Mouse (Mus musculus) effector memory CD4-positive, alpha-beta T cell, adult 5 months (primary cell): ENCODE measurements around the gene Med18. TPM values are rescaled to one million over a fixed set of nuclear protein-coding genes. Genes with fewer than 3 reads are reported as not detected.

Experiments used
- polyA plus RNA-seq: library from polyadenylated mRNA; unstranded; fragments of 100-300 nt; shearing (Covaris generic); gene quantifications from one replicate; pipeline ENCODE4 v1.2.1, GENCODE M21; 2017

The Med18 gene
- polyA plus RNA-seq = 8.8 TPM

DNA sequence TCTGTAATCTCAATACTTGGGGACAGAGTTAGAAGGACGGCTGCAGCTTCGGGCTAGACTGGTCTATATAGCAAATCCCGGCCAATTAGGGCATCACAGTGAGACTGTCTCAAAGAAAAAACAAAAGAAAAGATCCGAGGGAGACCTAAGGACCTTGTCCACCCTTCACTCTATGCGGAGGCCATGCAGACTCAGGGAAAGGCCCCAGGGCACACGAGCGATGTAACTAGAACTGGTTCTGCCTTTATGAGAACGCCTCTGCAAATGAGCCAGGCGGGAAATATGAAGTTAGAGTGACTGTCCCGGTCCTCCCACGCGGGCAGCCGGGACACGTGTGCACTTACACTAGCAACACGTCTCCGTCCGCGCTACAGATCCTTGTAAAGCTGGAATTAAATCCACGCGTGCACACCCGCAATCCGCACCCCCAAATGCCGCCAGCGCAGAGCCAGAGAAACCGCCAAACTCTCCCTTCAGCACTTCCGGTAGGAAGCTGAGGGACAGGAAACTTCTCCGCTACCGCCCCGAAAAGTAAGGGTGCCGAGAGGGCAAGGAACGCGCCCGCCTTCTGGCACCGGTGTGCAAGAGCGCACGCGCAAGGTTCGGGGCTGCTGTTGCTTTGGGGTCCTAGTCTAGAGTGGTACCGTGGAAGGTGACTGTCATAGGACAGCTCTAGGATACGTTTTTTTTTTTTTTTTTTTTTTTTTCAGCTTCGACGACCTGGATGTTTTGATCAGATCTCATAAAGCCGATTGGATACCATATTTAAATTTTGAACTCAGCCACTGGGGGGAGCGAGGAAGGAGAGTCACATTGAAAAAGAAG is at the start of gene Med18:
Gene Med18, minus strand, starts transcription at position 492 of the 825 bp plus-strand sequence.

DNA sequence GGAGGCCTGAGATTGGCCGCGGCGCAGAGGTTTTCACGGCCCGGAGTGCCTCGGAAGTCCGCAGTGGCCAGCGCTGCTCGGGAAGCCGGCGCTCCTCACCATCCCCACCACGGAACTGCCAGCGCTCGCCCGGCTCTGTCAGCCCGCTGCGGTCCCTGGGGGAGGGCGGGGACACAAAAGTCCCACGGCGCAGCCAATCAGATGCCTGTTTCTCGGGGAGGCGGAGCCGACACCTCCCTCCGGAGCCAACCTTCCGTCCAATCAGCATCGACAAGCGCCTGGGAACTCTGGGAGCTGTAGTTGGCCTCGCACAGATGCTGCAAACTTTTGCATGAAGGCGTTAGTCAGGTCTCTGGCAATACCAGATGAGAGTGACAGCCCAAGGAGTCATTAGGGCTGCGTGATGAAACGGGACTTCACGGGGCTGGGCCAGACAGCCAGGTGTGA is 46.7 kb upstream of the Med18 start, which contains the start of gene Sesn2:
Gene Sesn2, minus strand, starts transcription at position 150 of the 447 bp plus-strand sequence.

DNA sequence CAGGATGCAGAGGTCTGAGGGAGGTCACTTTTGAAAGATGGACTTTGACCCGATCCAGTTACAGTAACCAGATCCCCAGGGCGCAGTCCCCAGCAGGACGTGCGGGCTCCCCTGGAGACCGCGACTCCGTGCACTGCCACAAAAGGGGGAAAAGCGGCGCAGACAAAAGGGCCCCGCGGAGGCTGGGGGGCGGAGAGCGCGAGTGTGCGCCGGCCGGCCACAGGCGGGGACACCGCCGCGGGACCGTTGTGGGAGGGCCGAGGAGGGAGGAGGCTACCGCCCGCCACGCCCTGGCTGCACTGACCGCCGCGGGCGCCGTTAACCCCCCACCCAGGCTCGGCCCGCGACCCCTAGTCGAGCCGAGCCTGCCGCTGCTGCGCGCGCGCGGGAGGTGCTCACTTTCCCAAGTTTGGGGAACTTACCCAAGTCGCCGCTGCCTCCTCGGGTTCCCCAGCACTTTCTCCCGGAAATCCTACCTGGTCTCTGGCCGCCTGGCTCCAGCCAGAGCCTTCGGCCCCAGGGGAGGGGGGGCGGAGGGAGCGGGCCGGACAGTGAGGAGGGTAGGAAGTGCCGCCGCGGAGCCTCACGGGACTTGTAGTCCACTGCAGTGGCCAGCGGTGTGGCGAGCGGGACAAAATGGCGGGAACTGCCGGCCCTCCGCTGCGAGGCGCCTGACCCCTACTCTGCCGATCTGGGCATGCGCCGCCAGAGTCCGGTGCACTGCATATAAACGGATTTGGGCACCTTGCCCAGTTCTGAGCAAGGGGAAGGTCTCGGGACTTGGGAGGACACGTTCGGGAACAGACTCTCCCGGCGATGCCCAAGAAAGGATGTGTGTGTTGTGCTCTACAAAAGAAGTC is 41.6 kb downstream of the Med18 start, which contains the start of gene Phactr4:
Gene Phactr4, minus strand, starts transcription at position 567 of the 860 bp plus-strand sequence.

Other genes starting within 250 kb of the Med18 start
- gene Gmeb1, start 202.3 kb downstream of the Med18 start, polyA plus RNA-seq = 4.7 TPM
- gene Taf12, start 189.5 kb downstream of the Med18 start, polyA plus RNA-seq = 44.0 TPM
- not detected for gene Rab42, start 160.5 kb downstream of the Med18 start, polyA plus RNA-seq
- 54.2 TPM for gene Trnau1ap, start 134.4 kb downstream of the Med18 start, polyA plus RNA-seq
- gene Rcc1, start 110.3 kb downstream of the Med18 start, polyA plus RNA-seq = 16.0 TPM
- gene Phactr4, start 41.4 kb downstream of the Med18 start, polyA plus RNA-seq = 4.2 TPM
- 9.7 TPM for gene Sesn2, start 46.6 kb upstream of the Med18 start, polyA plus RNA-seq
- 85.5 TPM for gene Atpif1, start 69.7 kb upstream of the Med18 start, polyA plus RNA-seq
- 198 TPM for gene Dnajc8, start 71.6 kb upstream of the Med18 start, polyA plus RNA-seq
- gene Ptafr, start 100.1 kb upstream of the Med18 start, polyA plus RNA-seq = 0.20 TPM
- gene Eya3, start 175.1 kb upstream of the Med18 start, polyA plus RNA-seq = 37.3 TPM